Mouse (Mus musculus): ENCODE measurements around the gene Adcy5.

Gene Adcy5

GRCm38 (mm10) chr16:35200432-35201142 lies 45.9 kb downstream of the Adcy5 start:
- DNase-seq (ENCODE audit: extremely low read depth, insufficient read length, low spot score): no peak

DNA sequence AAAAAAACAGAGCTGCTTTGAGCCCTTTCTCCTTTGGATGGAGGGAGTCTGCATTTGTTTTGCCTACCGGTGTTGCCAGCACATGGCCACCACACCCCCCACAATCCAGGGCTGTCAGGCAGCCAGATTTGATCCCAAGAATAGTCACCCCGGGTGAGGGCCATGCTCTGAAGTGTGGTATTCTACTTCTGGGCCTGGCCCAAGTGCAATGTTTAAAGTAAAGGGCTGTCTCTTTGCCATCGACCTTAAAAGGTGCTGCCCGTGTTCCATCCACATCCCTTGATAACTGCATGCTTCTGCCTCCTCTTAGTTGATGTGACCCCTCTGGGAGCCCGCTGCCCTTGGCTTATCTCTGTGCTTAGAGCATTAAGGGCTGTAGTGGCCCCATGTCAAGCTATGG lies 46.6 kb downstream of the Adcy5 start:
- no peak for DNase-seq (ENCODE audit: extremely low read depth, insufficient read length, low spot score)

GRCm38 (mm10) chr16:35203511-35203910 lies 48.8 kb downstream of the Adcy5 start:
- no peak for DNase-seq (ENCODE audit: extremely low read depth, insufficient read length, low spot score)

DNA sequence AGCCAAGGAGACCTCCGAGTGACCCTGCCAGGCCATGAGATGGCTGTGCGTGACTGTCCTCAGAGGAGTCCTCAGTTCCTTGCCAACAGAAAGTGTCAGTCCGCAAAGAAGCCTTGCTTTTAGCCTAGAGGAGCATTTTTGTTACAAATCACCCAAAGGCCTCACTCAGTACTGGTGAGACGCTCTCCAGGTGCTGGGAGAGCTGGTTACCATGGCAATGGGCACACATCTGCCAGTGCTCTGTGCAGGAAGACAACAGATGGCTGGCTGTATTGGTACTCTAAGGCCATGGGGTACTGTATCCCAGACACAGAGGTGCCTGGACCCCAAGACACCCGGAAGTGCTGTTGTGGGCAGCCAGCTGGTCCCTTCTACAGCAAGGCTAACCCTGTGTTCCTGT lies 51.0 kb downstream of the Adcy5 start:
- DNase-seq (ENCODE audit: extremely low read depth, insufficient read length, low spot score): no peak

DNA sequence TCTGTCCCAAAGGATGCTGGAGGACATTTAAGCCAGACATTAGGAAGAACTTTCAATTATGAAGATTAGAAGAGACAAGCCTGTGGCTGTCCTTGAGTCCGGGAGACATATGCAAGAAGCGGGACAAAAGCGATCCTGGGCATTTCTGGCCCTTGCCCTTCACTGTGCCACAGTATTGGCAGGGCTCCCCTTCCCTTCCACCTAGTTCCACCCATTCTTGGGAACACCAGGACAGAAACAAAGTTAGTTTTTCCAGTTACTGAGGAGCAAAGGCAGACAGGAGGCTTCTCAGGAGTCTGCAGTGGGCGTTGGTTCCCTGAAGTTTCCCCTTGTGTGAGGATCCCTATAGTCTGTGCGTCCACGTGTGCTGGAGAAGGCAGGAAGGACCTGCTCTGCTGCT lies 51.7 kb downstream of the Adcy5 start:
- DNase-seq (ENCODE audit: extremely low read depth, insufficient read length, low spot score): no peak

DNA sequence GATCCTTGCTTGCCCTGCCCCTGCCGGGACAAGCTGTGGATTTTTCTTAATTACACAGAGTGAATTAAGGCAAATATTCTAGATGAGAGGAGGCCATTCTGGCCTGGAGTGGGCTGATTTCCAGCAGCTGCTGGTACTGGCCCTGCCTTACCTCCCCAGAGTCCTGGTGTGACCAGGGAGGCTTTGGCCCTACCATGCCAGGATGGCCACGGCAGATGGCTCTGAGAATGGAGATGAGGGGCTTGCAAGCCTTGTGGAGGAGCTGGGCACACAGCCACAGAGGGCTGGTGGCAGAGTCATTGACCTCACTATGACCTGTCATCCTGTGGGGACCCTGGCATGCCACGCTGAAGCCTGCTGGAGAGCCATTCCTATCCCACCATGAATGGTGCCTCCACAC lies 54.1 kb downstream of the Adcy5 start:
- no peak for DNase-seq (ENCODE audit: extremely low read depth, insufficient read length, low spot score)

DNA sequence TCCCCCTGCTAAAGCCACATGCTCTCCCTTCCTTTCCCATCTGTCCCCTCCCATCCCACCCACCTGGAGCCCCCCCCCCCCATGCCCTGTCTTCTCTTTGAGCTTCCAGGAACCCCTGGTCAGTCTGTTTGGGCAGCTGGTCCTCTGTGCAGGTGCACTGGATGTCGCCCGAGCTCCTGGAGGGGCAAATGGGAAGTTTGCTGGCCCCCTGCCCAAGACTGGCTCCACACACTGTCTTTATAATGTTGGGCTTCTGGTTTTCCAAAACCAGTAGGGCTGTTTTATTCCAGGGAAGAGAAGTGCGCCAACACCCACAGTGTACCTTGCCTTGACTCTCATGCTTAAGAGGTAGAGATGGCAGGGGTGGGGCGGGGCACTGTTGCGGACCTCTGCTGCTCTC lies 55.1 kb downstream of the Adcy5 start:
- no peak for DNase-seq (ENCODE audit: extremely low read depth, insufficient read length, low spot score)

GRCm38 (mm10) chr16:35215047-35215446 lies 60.4 kb downstream of the Adcy5 start:
- no peak for DNase-seq (ENCODE audit: extremely low read depth, insufficient read length, low spot score)

DNA sequence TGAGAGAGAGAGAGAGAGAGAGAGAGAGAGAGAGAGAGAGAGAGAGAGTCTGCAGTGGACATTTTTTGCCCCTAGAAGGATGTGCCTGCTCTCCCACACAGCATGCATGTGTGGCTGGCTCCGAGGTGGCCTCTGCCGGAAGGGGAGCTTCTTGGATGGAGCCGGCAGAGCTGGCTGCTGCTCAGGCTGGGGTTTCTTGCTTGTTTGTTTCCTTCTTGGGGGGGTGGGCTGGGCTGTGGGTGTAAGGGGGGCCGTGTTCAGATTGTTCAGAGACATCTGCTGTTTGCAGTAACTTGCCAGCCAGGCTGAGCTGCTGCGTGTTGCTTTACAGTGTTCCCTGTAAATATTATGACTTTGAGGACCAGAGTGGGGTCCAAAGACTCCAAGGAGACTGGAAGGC lies 60.8 kb downstream of the Adcy5 start:
- DNase-seq (ENCODE audit: extremely low read depth, insufficient read length, low spot score): no peak

DNA sequence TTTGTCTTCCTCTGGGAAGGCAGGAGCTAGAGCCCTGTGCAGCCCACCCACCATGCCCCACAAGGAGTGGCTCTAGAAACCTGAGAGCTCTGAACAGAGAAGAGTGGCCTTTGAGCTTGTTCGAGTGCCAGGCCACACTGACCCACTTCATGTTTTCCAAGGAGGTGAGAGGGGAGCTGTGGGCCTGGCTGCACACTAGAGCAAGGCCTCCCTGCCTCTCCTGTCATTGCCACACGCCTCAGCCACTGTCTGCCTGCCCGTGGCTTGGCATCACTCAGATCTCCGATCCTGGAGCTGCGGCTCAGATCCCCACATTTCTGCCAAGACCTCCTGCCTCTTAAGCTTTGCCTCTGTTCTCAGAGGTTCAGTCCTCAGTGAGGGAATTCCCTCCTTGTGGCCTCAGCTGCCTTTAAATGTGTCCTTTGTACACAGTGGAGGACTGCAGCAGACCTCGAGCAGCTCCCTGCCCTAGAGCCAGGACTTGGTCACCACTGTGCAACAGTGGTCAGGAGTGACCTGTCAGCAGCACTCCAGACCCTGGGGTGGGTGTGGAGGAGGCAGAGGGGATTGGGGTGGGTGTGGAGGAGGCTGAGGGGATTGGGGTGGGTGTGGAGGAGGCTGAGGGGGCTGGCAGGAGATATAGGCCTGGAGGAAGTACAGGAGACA lies 62.3 kb downstream of the Adcy5 start:
- no peak for DNase-seq (ENCODE audit: extremely low read depth, insufficient read length, low spot score)

DNA sequence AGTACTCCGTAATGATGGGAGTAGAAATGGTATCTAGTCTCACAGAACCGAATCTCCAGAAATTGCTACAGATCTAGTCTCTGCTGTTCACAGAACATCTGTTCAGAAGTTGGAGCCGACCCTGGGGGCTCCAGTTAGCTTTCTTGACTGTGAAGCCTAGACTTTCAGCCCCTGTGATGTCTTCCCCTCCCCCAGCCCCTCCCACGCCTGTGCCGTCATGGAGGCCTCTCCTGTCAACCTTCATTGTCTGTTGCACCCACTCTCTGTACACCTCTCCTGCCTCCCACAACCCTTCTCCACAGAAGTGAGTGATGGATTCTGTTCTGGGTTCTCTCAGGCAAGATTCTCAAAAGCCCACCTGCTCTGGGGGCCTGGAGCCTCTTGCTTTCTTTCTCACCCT lies 65.7 kb downstream of the Adcy5 start:
- DNase-seq (ENCODE audit: extremely low read depth, insufficient read length, low spot score): no peak

- no peak for DNase-seq (ENCODE audit: extremely low read depth, insufficient read length, low spot score)
These were observed 66.9 kb downstream of the Adcy5 start for GRCm38 (mm10) chr16:35221581-35221980.

- no peak for DNase-seq (ENCODE audit: extremely low read depth, insufficient read length, low spot score)
These were observed 69.3 kb downstream of the Adcy5 start for GRCm38 (mm10) chr16:35223930-35224329.

GRCm38 (mm10) chr16:35224716-35225115 lies 70.0 kb downstream of the Adcy5 start:
- no peak for DNase-seq (ENCODE audit: extremely low read depth, insufficient read length, low spot score)

- DNase-seq (ENCODE audit: extremely low read depth, insufficient read length, low spot score): no peak
These were observed 74.9 kb downstream of the Adcy5 start for GRCm38 (mm10) chr16:35229582-35229981.

DNA sequence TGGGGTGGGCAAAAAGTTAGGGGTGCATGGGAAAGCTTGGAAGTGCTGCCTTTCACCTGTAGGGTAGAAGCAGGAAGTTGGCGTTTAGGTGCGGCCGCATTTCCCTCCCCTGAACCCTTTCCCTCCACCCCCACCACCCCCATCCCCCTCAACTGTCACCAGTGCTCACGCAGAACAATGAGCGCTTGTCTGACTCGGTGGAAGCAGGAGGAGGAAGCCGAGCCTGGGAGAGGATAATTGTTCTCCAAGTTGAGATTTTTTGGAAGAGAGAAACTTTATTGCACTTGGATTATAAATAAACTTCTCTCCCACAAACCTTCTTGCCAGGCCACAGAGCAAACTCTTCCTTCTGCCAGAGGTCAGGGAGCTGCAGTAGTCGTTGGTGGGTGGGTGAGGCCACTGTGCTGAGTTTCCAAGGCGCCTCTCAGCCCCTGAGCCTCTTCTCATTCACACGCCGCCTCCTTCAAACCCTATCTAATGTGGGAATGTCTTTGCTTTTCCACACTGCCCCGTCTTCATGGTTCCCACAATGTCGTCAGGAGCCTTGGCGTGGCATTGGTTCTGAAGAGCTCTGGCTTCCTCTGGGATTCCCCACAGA lies 77.6 kb downstream of the Adcy5 start:
- DNase-seq (ENCODE audit: extremely low read depth, insufficient read length, low spot score): no peak

GRCm38 (mm10) chr16:35233329-35233728 lies 78.7 kb downstream of the Adcy5 start:
- DNase-seq (ENCODE audit: extremely low read depth, insufficient read length, low spot score): no peak

GRCm38 (mm10) chr16:35237091-35237490 lies 82.4 kb downstream of the Adcy5 start:
- no peak for DNase-seq (ENCODE audit: extremely low read depth, insufficient read length, low spot score)

DNA sequence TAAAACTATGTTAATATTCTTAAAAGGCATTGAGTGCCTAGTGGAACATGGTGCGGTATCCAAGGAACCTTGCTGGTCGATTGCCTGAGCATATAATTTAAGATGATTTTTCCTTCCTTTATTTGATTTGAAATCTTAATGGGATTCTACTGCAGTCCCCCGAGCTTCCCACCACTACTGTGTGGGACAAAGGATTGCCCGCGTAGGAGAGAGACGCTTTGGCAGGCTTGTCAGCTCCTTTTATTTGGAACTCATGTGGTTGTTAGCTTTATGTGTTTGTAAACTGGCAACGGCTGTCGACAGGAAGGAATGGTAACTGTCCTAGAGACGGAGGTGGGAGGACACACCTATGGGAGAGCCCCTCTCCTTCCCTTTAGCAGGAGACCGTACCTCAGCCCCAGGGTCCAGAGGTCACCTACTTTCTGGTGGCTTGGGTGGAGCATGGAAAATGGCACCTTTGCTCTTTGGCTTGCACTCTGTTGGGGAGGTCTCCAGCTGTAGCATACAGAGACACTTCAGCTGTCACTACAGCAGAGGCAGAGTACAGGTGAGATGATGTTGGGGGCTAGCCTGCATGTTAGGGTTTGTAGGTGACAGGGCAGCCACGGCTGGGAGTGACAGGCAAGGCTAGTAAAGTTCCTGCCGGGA lies 84.8 kb downstream of the Adcy5 start:
- no peak for DNase-seq (ENCODE audit: extremely low read depth, insufficient read length, low spot score)

- no peak for DNase-seq (ENCODE audit: extremely low read depth, insufficient read length, low spot score)
These were observed 85.5 kb downstream of the Adcy5 start for GRCm38 (mm10) chr16:35239966-35240730.

DNA sequence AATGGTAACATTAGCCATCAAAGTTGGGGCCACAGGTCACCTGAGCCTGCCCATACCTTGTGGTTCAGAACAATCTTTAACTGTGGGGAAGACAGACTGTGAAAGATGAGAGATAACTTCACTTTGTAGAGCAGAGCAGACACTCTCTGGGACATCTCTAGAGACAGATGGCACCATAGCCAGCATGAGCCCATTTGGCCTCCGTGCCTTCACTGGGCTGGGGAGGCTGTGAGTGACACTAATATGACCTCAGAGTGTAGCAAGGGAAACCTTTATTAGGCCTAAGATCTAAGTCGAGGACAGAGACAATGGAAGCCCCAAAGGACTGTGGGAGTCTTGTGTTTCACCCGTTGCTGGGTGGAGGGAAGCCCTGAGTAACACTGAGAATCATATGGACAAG lies 92.7 kb downstream of the Adcy5 start:
- no peak for DNase-seq (ENCODE audit: extremely low read depth, insufficient read length, low spot score)
